Mouse (Mus musculus): Measurements from ENCODE around the gene Tmem141.

The Tmem141 gene

DNA sequence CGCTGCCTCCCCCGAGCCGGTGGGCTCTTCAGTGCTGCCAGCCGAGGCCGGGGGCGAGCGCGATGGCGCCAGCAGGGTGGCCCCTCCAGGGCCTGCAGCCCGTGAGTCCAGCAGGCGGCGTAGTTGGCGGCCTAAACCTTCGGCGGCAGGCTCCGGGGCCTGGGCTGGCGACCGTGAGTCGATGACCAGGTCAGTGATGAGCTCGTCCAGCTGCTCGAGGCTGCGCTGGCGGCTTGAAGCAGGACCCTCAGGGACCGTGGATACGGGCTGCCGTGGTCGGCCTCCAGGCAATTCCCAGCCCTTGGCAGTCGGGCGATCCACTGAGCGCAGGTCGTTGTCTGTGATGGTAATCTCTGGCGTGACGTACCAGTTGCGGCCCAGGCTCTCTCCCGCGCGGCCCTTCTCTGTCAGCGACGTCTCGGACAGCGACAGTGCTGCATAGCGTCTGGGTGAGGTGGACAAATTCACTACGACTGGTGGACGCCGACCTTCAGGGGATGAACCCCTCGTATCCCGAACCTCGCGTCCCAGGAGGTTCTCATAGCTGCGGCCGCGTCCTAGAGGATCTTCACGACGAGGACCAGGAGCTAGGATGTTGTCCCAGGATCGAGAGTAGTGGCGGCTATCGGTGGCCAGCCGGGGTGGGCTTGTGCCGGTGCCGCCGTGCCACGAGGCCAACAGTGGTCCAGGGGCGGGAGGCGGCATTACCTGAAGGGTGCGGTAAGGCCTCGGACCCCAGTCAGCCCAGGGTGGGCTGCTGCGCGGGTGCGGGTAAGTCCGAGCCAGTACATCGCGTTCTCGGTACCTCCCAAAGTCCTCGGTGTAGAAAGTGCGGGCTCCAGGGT lies 43.6 kb downstream of the Tmem141 start:
- no peak for DNase-seq (ENCODE audit: low spot score)

DNA sequence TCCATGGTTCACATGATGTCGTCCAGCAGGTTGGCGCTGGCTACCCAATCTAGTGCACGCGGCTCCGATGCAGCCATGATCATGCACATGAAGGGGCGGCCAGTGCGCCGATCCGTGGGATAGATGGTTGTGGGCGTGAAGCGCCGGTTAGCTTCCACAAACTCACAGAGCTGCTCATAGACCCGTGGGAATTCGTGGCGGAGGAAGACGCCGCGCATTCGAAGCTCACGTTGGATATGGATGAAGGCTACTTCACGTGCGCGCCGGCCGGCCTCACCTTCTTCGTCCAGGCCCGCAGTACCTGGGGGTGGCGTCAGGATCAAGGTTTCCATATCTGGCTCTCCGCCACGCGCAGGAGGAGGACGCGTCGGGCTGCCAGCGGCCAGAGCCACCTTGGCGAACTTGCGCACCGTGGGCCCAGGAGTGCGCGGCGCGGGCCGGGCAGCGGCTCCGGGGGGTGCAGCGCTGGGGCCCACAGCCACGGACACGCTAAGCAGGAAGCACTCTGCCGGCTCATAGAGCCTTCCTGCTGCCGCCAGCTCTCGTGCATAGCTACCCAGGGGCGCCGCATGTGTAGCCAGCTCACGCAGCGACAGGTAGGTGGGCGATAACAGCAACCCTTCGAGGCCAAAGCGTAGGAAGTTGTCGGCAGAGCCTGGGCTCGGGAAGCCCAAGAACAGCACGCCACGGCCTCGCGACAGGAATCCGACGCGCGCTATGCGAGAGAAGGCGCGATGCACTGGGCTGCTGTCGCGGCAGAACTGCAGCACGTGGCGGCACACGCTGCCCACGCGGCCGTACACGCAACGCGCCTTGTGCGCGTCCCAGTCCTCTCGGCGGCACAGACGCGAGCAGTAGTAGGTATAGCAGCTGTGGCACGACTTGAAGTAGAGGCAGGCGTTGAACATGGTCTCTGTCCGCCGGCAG lies 44.6 kb downstream of the Tmem141 start:
- no peak for DNase-seq (ENCODE audit: low spot score)

DNA sequence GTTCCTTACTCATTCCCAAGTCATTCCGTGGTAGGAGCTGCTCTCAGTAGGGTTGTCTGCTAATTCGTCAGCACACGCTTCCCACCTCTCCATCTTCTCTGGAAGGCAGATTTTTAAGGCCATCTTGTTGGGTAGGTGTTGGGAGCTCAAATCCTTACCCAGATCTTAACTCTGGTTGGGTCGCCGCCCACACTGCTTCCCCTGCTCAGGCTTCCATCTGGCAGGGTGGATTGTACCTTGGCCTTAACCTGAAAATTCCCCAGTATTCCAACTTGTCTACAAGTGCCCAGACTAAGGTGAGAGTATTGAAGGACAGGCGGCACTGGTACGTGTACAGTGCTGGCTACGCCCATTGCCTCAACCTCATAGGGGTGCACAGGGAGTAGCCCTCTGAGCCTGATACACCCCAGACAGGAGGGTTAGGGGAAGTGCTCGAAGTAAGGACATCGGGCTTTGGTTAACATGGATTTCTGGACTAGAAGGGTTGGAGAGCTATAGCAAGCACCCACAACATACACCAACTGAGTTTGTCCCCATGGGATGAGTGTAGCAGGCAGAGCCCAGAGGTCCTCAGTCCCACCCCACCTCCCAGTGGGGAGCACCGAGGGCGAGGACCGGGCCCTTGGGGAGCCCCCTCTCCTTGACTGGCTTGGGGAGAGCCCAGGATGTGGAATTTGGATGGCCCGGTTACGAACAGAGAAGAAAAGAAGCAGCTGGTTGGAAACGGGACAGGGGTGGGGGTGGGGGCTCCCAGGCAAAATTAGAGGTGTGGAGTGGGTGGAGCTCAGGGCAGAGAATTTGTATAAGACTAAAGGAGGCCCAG lies 45.6 kb downstream of the Tmem141 start:
- DNase-seq (ENCODE audit: low spot score), result no peak

DNA sequence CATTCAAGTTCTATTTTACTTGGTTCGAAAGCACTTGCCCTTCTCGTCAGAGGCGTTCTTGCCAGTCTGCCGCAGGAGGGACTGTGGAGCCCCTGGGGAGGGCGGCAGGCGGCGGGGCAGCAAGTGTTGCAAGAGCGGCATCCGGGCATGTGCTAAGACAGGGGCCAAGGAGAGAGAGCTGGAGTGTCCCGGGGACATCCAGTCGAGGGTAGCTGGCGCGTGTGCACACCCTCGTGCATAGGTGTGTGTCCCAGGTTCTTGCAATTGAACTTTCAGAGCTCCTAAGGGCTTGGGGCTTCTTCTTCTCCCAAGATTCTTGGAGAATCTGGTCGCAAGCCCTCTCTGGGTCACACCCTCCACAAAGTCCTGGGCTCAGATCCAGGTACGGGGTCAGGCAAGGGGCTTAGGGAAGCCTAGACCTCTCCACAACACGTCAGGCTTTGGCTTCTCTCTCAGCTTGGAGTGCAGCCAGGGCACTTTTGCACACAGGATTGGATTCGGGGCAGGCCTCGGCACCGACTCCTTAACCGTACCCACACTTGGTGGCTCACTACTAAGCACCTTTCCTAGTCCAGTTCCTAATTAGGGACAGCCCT lies 46.3 kb downstream of the Tmem141 start:
- DNase-seq (ENCODE audit: low spot score), result no peak

DNA sequence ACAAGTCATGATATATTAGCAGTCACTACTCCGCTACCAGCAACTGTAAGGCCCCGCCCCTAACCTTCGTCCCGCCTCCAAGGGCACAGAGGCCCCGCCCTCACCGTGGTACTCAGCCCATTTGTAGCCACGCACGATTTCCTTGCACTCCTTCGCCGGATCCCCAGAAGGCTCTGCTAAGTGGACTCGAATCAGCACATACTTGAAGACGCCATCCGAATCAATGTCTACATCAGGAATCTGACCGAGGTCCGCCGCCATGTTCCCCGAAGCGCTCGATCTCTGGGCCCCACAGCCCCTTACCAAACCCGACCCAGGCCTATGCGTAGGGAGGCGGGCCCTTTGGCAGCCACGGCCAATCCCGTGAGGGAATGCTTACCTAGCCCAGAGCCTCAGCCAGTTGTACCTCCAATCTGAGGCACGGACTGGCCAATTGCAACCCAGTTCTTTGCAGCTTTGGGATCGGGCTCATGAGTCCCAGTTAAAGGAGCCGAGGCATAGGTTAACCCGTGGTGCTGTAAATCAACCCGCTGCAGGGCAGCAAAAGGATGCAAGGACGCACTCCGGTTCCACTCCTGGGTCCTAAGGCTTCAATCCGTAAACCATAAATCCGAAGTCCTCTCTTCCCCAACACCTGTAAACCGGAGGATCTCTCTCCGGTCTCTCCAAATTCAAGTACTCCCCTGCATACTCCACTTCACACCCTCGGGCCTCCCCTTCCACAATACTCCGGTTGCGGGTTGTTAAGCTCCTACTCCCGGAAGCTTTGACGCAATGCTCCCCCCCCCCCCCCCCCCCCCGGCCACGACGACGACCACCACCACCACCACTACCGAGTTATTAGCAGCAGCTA lies 47.0 kb downstream of the Tmem141 start, which contains the start of the genes Mamdc4 and Phpt1:
Gene Mamdc4 (minus strand): TSS at position 267 of the 853 bp plus-strand sequence.
Gene Phpt1 (minus strand): TSS at position 646 of the 853 bp plus-strand sequence.
- DNase-seq (ENCODE audit: low spot score), result peak; percentile 95

GRCm38 (mm10) chr2:25574136-25574535 lies 47.7 kb downstream of the Tmem141 start:
- no peak for DNase-seq (ENCODE audit: low spot score)

DNA sequence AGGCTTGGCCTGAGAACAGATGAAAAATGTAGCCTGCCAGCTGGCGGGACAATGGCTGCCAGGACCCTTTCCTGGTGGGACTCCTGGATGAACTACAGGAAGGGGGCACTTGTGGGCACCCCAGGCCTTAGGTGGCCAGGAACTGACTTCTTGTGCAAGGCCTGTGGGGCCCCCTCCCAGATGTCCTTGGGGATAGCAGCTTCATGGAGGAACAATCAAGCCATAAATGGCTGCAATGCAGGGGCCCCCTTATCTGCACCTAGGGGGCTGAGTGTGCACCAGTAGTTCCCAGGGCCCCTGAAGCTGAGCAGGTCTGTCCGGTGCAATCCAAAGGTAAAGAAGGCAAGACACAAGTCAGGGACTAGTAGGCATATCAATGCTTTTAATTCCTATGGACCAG lies 48.7 kb downstream of the Tmem141 start:
- no peak for DNase-seq (ENCODE audit: low spot score)

- no peak for DNase-seq (ENCODE audit: low spot score)
Measured at GRCm38 (mm10) chr2:25571221-25571620, 50.6 kb downstream of the Tmem141 start.

All from ovary, adult 18-20 months (tissue).